Mouse (Mus musculus): Measurements from ENCODE around the gene Dusp11. TPM values are rescaled to one million over a fixed set of nuclear protein-coding genes. Genes with fewer than 3 reads are reported as not detected.
"Not testable (repeated sequence)": the region's sequence is repeated elsewhere in the genome, so short reads cannot be mapped to it uniquely, and the experiment has no call there.

Gene Dusp11
- polyA plus RNA-seq, 1 experiment from 2014 or later, result 48.7 TPM

GRCm38 (mm10) chr6:85904642-85905061 is 56.8 kb downstream of the Dusp11 start, which contains the start of gene Nat8f4:
Nat8f4 (minus strand) TSS chr6:85904884.
- Histone ChIP-seq H3K4me2 (ENCODE audit: low read depth, low read length) (peak within 1 kb of the TSS; percentile 38), H3K4me3 (ENCODE audit: low read length) (peak within 1 kb of the TSS; percentile 39), H3K9ac (ENCODE audit: low read length) (peak within 1 kb of the TSS; percentile 5; the same call in 1 of the 2 replicates)
- not testable (repeated sequence) for H3K27ac ChIP-seq (ENCODE audit: low read length); H3K9me3 ChIP-seq (ENCODE audit: control insufficient read depth, low read length); H3K36me3 ChIP-seq (ENCODE audit: control insufficient read depth, insufficient read depth, low read length); H3K27me3 ChIP-seq (ENCODE audit: control insufficient read depth, insufficient read depth, low read depth, low read length); H3K4me1 ChIP-seq (replicated peaks; ENCODE audit: control insufficient read depth, insufficient read depth, low read length)
- WGBS, result 7% methylated on average over 20 of the region's 20 CpGs
- peak; percentile 74 for ATAC-seq (ENCODE audit: low read depth)

GRCm38 (mm10) chr6:85902303-85902702 is 59.2 kb downstream of the Dusp11 start:
- Histone ChIP-seq H3K9ac (ENCODE audit: low read length) (no peak overlapping the region), H3K36me3 (ENCODE audit: control insufficient read depth, insufficient read depth, low read length) (no peaks in the 10 kb centered on the region), H3K27ac (ENCODE audit: low read length) (no peak overlapping the region), H3K4me1 (replicated peaks; ENCODE audit: control insufficient read depth, insufficient read depth, low read length) (no peaks in the 10 kb centered on the region), H3K9me3 (ENCODE audit: control insufficient read depth, low read length) (no peaks in the 10 kb centered on the region), H3K27me3 (ENCODE audit: control insufficient read depth, insufficient read depth, low read depth, low read length) (no peaks in the 10 kb centered on the region), H3K4me3 (ENCODE audit: low read length) (no peak overlapping the region), H3K4me2 (ENCODE audit: low read depth, low read length) (no peak overlapping the region)
- no peak for ATAC-seq (ENCODE audit: low read depth)
- 86% methylated on average over 2 of the region's 2 CpGs for WGBS

GRCm38 (mm10) chr6:85898596-85899475 is 62.6 kb downstream of the Dusp11 start:
- H3K36me3 ChIP-seq (ENCODE audit: control insufficient read depth, insufficient read depth, low read length); H3K4me2 ChIP-seq (ENCODE audit: low read depth, low read length); ATAC-seq (ENCODE audit: low read depth); H3K27ac ChIP-seq (ENCODE audit: low read length); H3K4me3 ChIP-seq (ENCODE audit: low read length); H3K9me3 ChIP-seq (ENCODE audit: control insufficient read depth, low read length); H3K9ac ChIP-seq (ENCODE audit: low read length); H3K27me3 ChIP-seq (ENCODE audit: control insufficient read depth, insufficient read depth, low read depth, low read length); H3K4me1 ChIP-seq (replicated peaks; ENCODE audit: control insufficient read depth, insufficient read depth, low read length): not testable (repeated sequence)
- 67% methylated on average over 6 of the region's 8 CpGs for WGBS

- not testable (repeated sequence) for H3K4me3 ChIP-seq (ENCODE audit: low read length); H3K4me1 ChIP-seq (replicated peaks; ENCODE audit: control insufficient read depth, insufficient read depth, low read length); H3K27ac ChIP-seq (ENCODE audit: low read length); ATAC-seq (ENCODE audit: low read depth); H3K9me3 ChIP-seq (ENCODE audit: control insufficient read depth, low read length); H3K27me3 ChIP-seq (ENCODE audit: control insufficient read depth, insufficient read depth, low read depth, low read length); H3K4me2 ChIP-seq (ENCODE audit: low read depth, low read length); H3K9ac ChIP-seq (ENCODE audit: low read length); H3K36me3 ChIP-seq (ENCODE audit: control insufficient read depth, insufficient read depth, low read length)
- 67% methylated on average over 25 of the region's 25 CpGs for WGBS
Observed at GRCm38 (mm10) chr6:85895061-85895648, 66.3 kb downstream of the Dusp11 start.

Other genes with a start within 250 kb of the Dusp11 start
- not detected in 2 replicates for gene Nat8f7, start 248.5 kb downstream of the Dusp11 start, polyA plus RNA-seq (2015; fragmentation: Nextera tagmentation; extraction: Ambion mirVana)
- gene Nat8f3, start 195.9 kb downstream of the Dusp11 start, polyA plus RNA-seq (2015; fragmentation: Nextera tagmentation; extraction: Ambion mirVana), result not detected in 2 replicates
- gene Nat8f6, start 140.7 kb downstream of the Dusp11 start, polyA plus RNA-seq (2015; fragmentation: Nextera tagmentation; extraction: Ambion mirVana), result not detected in 2 replicates
- gene Nat8f5, start 140.7 kb downstream of the Dusp11 start, polyA plus RNA-seq (2015; fragmentation: Nextera tagmentation; extraction: Ambion mirVana), result not detected in 2 replicates
- not detected in 2 replicates for gene Nat8, start 129.6 kb downstream of the Dusp11 start, polyA plus RNA-seq (2015; fragmentation: Nextera tagmentation; extraction: Ambion mirVana)
- not detected in 2 replicates for gene Nat8f2, start 92.5 kb downstream of the Dusp11 start, polyA plus RNA-seq (2015; fragmentation: Nextera tagmentation; extraction: Ambion mirVana)
- gene Nat8f4, start 56.8 kb downstream of the Dusp11 start, polyA plus RNA-seq (2015; fragmentation: Nextera tagmentation; extraction: Ambion mirVana), result 5.3 and 6.2 TPM in 2 replicates
- gene Tprkb, start 49.8 kb downstream of the Dusp11 start, polyA plus RNA-seq (2015; fragmentation: Nextera tagmentation; extraction: Ambion mirVana), result 27.2 and 33.8 TPM in 2 replicates
- gene Nat8f1, start 46.0 kb downstream of the Dusp11 start, polyA plus RNA-seq (2015; fragmentation: Nextera tagmentation; extraction: Ambion mirVana), result 4.8 and 6.4 TPM in 2 replicates
- gene Figla, start 54.5 kb upstream of the Dusp11 start, polyA plus RNA-seq (2015; fragmentation: Nextera tagmentation; extraction: Ambion mirVana), result not detected in 2 replicates
- 3.3 and 3.4 TPM in 2 replicates for gene Add2, start 67.0 kb upstream of the Dusp11 start, polyA plus RNA-seq (2015; fragmentation: Nextera tagmentation; extraction: Ambion mirVana)
- gene Tgfa, start 233.6 kb upstream of the Dusp11 start, polyA plus RNA-seq (2015; fragmentation: Nextera tagmentation; extraction: Ambion mirVana), result 3.8 and 4.3 TPM in 2 replicates

Measured in lung, embryonic 16.5 days (tissue).